Mouse (Mus musculus) intestine, embryonic 15.5 days (tissue): ENCODE data around the gene Fads2. TPM values are rescaled to one million over a fixed set of nuclear protein-coding genes. Genes with fewer than 3 reads are reported as not detected.

Source experiments
- ATAC-seq: fragments of 200-750 bp; cut with Nextera tagmentation; 2 replicates; pipeline ENCODE4 v1.8.0; 2017; ENCODE audit warnings: moderate TSS enrichment, moderate library complexity
- H3K27ac ChIP-seq: fragments of 300-500 bp; sonication (generic); 2 replicates; pipeline ENCODE4 v1.5.1; 2015; ENCODE audit warnings: mild to moderate bottlenecking, inconsistent platforms
- H3K27me3 ChIP-seq: fragments of 300-500 bp; sonication (generic); replicated peaks from 2 replicates; pipeline ENCODE4 v1.6.1; 2015; ENCODE audit warnings: inconsistent platforms
- H3K36me3 ChIP-seq: fragments of 300-500 bp; sonication (generic); 2 replicates; pipeline ENCODE4 v1.6.1; 2015; ENCODE audit warnings: inconsistent platforms
- H3K4me1 ChIP-seq: fragments of 300-500 bp; sonication (generic); replicated peaks from 2 replicates; pipeline ENCODE4 v1.6.1; 2015; ENCODE audit warnings: inconsistent platforms
- H3K4me2 ChIP-seq: fragments of 300-500 bp; sonication (generic); replicated peaks from 2 replicates; pipeline ENCODE4 v1.6.1; 2015; ENCODE audit warnings: mild to moderate bottlenecking, inconsistent platforms
- H3K4me3 ChIP-seq: fragments of 300-500 bp; sonication (generic); replicated peaks from 2 replicates; pipeline ENCODE4 v1.5.1; 2015; ENCODE audit warnings: inconsistent platforms
- H3K9ac ChIP-seq: fragments of 300-500 bp; sonication (generic); 2 replicates; pipeline ENCODE4 v1.6.1; 2015; ENCODE audit warnings: inconsistent platforms
- H3K9me3 ChIP-seq: fragments of 300-500 bp; sonication (generic); 2 replicates; pipeline ENCODE4 v1.6.1; 2016; ENCODE audit warnings: inconsistent platforms
- WGBS: fragments of 180-500 bp; shearing (Covaris S2); methylation state at CpG from one replicate; pipeline ENCODE4 v1.1.7; 2015; 5-methylcytosine and 5-hydroxymethylcytosine counted together
- polyA plus RNA-seq: library from polyadenylated mRNA; unstranded; fragments of >200 nt; fragmentation: Nextera tagmentation; extraction: Ambion mirVana; gene quantifications from 2 replicates; pipeline ENCODE4 v1.2.1, GENCODE M21; 2015

Gene Fads2
- polyA plus RNA-seq, 1 experiment from 2014 or later: 194 TPM

- Histone ChIP-seq H3K9ac (no peak overlapping the region), H3K4me2 (peak overlapping the region; percentile 32), H3K27ac (peak overlapping the region; percentile 42; the same call in 1 of the 2 replicates), H3K9me3 (no peaks in the 10 kb centered on the region), H3K27me3 (no peaks in the 10 kb centered on the region), H3K4me3 (no peak overlapping the region), H3K36me3 (peaks cover 20% of the 10 kb centered on the region; the same call in 1 of the 2 replicates), H3K4me1 (peaks cover 27% of the 10 kb centered on the region)
- ATAC-seq: peak; percentile 55
- 48% methylated on average over 11 of the region's 11 CpGs for WGBS
These were observed 43.8 kb downstream of the Fads2 start for GRCm38 (mm10) chr19:10057486-10058351.

GRCm38 (mm10) chr19:10056686-10057085 is 44.9 kb downstream of the Fads2 start:
- Histone ChIP-seq H3K27ac (no peak overlapping the region), H3K36me3 (peaks cover 11% of the 10 kb centered on the region; the same call in 1 of the 2 replicates), H3K9me3 (no peaks in the 10 kb centered on the region), H3K27me3 (no peaks in the 10 kb centered on the region), H3K4me2 (no peak overlapping the region), H3K9ac (no peak overlapping the region), H3K4me3 (no peak overlapping the region), H3K4me1 (peaks cover 27% of the 10 kb centered on the region)
- WGBS: 78% methylated on average over 3 of the region's 3 CpGs
- ATAC-seq: no peak

- H3K4me2 ChIP-seq: no peak overlapping the region
- H3K27me3 ChIP-seq: no peaks in the 10 kb centered on the region
- ATAC-seq: no peak
- H3K9me3 ChIP-seq: no peaks in the 10 kb centered on the region
- 83% methylated on average over 22 of the region's 22 CpGs for WGBS
- H3K27ac ChIP-seq: no peak overlapping the region
- H3K36me3 ChIP-seq: 0 out of 2 replicates have a peak, but pooled peaks cover 5% of the 10 kb centered on the region
- no peak overlapping the region for H3K4me3 ChIP-seq
- H3K9ac ChIP-seq: no peak overlapping the region
- H3K4me1 ChIP-seq: peaks cover 24% of the 10 kb centered on the region
These were observed 45.5 kb downstream of the Fads2 start for GRCm38 (mm10) chr19:10055783-10056660.

- Histone ChIP-seq H3K4me2 (no peak overlapping the region), H3K4me1 (peaks cover 20% of the 10 kb centered on the region), H3K36me3 (0 out of 2 replicates have a peak, but pooled peaks cover 4% of the 10 kb centered on the region), H3K27ac (no peak overlapping the region), H3K27me3 (no peaks in the 10 kb centered on the region), H3K9me3 (no peaks in the 10 kb centered on the region), H3K4me3 (no peak overlapping the region), H3K9ac (no peak overlapping the region)
- ATAC-seq: no peak
- 79% methylated on average over 3 of the region's 3 CpGs for WGBS
These were observed 46.3 kb downstream of the Fads2 start for GRCm38 (mm10) chr19:10055261-10055660.

- H3K27ac ChIP-seq: no peak overlapping the region
- H3K4me1 ChIP-seq: peaks cover 26% of the 10 kb centered on the region
- 80% methylated on average over 6 of the region's 6 CpGs for WGBS
- H3K36me3 ChIP-seq: 0 out of 2 replicates have a peak, but pooled peaks cover 4% of the 10 kb centered on the region
- no peaks in the 10 kb centered on the region for H3K9me3 ChIP-seq
- ATAC-seq: no peak
- no peak overlapping the region for H3K9ac ChIP-seq
- H3K27me3 ChIP-seq: no peaks in the 10 kb centered on the region
- no peak overlapping the region for H3K4me3 ChIP-seq
- no peak overlapping the region for H3K4me2 ChIP-seq
These were observed 47.0 kb downstream of the Fads2 start for GRCm38 (mm10) chr19:10054361-10055075.

- no peak overlapping the region for H3K27ac ChIP-seq
- no peak overlapping the region for H3K4me3 ChIP-seq
- H3K4me1 ChIP-seq: peaks cover 28% of the 10 kb centered on the region
- H3K9ac ChIP-seq: no peak overlapping the region
- no peak overlapping the region for H3K4me2 ChIP-seq
- 0 out of 2 replicates have a peak, but pooled peaks cover 4% of the 10 kb centered on the region for H3K36me3 ChIP-seq
- H3K27me3 ChIP-seq: no peaks in the 10 kb centered on the region
- ATAC-seq: no peak
- 93% methylated on average over 10 of the region's 10 CpGs for WGBS
- no peaks in the 10 kb centered on the region for H3K9me3 ChIP-seq
These were observed 47.8 kb downstream of the Fads2 start for GRCm38 (mm10) chr19:10053692-10054260.

GRCm38 (mm10) chr19:10052698-10053097 is 48.8 kb downstream of the Fads2 start:
- Histone ChIP-seq H3K9ac (no peak overlapping the region), H3K9me3 (no peaks in the 10 kb centered on the region), H3K27me3 (no peaks in the 10 kb centered on the region), H3K27ac (no peak overlapping the region), H3K36me3 (0 out of 2 replicates have a peak, but pooled peaks cover 4% of the 10 kb centered on the region), H3K4me3 (no peak overlapping the region), H3K4me2 (no peak overlapping the region), H3K4me1 (peaks cover 24% of the 10 kb centered on the region)
- ATAC-seq: no peak
- WGBS: 91% methylated on average over 4 of the region's 4 CpGs

- 58% methylated on average over 1 of the region's 2 CpGs for WGBS
- Histone ChIP-seq H3K27me3 (no peaks in the 10 kb centered on the region), H3K9me3 (no peaks in the 10 kb centered on the region), H3K36me3 (no peaks in the 10 kb centered on the region), H3K4me2 (no peak overlapping the region), H3K4me3 (no peak overlapping the region), H3K9ac (no peak overlapping the region), H3K4me1 (peaks cover 10% of the 10 kb centered on the region), H3K27ac (peak overlapping the region; percentile 48; the same call in 1 of the 2 replicates)
- peak; percentile 86 for ATAC-seq
These were observed 51.1 kb downstream of the Fads2 start for GRCm38 (mm10) chr19:10050438-10050837.

GRCm38 (mm10) chr19:10049533-10049932 is 52.0 kb downstream of the Fads2 start:
- Histone ChIP-seq H3K9me3 (no peaks in the 10 kb centered on the region), H3K9ac (no peak overlapping the region), H3K27me3 (no peaks in the 10 kb centered on the region), H3K4me1 (peaks cover 10% of the 10 kb centered on the region), H3K36me3 (no peaks in the 10 kb centered on the region), H3K4me2 (no peak overlapping the region), H3K27ac (no peak overlapping the region), H3K4me3 (no peak overlapping the region)
- no peak for ATAC-seq

- WGBS: 37% methylated on average over 3 of the region's 3 CpGs
- Histone ChIP-seq H3K9ac (no peak overlapping the region), H3K27ac (no peak overlapping the region), H3K4me1 (peaks cover 15% of the 10 kb centered on the region), H3K9me3 (no peaks in the 10 kb centered on the region), H3K4me2 (no peak overlapping the region), H3K4me3 (no peak overlapping the region), H3K36me3 (no peaks in the 10 kb centered on the region), H3K27me3 (no peaks in the 10 kb centered on the region)
- no peak for ATAC-seq
These were observed 54.6 kb downstream of the Fads2 start for GRCm38 (mm10) chr19:10046983-10047382.

- H3K4me3 ChIP-seq: no peak overlapping the region
- H3K36me3 ChIP-seq: no peaks in the 10 kb centered on the region
- H3K4me2 ChIP-seq: no peak overlapping the region
- H3K9me3 ChIP-seq: no peaks in the 10 kb centered on the region
- H3K27ac ChIP-seq: no peak overlapping the region
- H3K4me1 ChIP-seq: peaks cover 19% of the 10 kb centered on the region
- WGBS: 60% methylated on average over 4 of the region's 4 CpGs
- ATAC-seq: no peak
- no peak overlapping the region for H3K9ac ChIP-seq
- H3K27me3 ChIP-seq: no peaks in the 10 kb centered on the region
These were observed 55.2 kb downstream of the Fads2 start for GRCm38 (mm10) chr19:10046346-10046745.
